Mouse (Mus musculus) liver, adult 2 months (tissue): ENCODE data around the gene Bphl.
"Not testable (repeated sequence)": the region's sequence is repeated elsewhere in the genome, so short reads cannot be mapped to it uniquely, and the experiment has no call there.

Experiments
- CTCF ChIP-seq: fragments of 200-500 bp; IDR thresholded peaks from 2 replicates; pipeline ENCODE4 v1.5.1; 2011; ENCODE audit warnings: low read depth, low read length, control low read depth
- POLR2A ChIP-seq: fragments of 200-500 bp; IDR thresholded peaks from 2 replicates; pipeline ENCODE4 v1.6.1; 2011; ENCODE audit warnings: low read length, control low read depth; ENCODE audit not compliant: insufficient read depth; ENCODE audit errors: extremely low read depth

DNA sequence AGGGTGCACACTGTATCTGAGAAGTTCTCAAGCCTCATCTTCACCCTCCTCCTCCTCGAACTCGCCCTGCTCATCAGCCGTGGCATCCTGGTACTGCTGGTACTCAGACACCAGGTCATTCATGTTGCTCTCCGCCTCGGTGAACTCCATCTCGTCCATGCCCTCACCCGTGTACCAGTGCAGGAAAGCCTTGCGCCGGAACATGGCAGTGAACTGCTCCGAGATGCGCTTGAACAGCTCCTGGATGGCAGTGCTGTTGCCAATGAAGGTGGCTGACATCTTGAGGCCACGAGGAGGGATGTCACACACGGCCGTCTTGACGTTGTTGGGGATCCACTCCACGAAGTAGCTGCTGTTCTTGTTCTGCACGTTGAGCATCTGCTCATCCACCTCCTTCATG lies 37.0 kb downstream of the Bphl start:
- not testable (repeated sequence) for TF ChIP-seq POLR2A, CTCF
